Mouse (Mus musculus) ES-E14 (cell line): ENCODE measurements around the gene Rgl3.

ENCODE experiments used
- CHD2 ChIP-seq: IDR thresholded peaks from 2 replicates; pipeline ENCODE4 v1.6.1; 2014; ENCODE audit warnings: mild to moderate bottlenecking, low read depth, low read length, inconsistent platforms
- MAFK ChIP-seq: IDR thresholded peaks from 2 replicates; pipeline ENCODE4 v1.6.1; 2014; ENCODE audit warnings: mild to moderate bottlenecking, low read depth, low read length, inconsistent platforms; ENCODE audit not compliant: insufficient read depth
- ZC3H11A ChIP-seq: IDR thresholded peaks from 2 replicates; pipeline ENCODE4 v1.6.1; 2012; ENCODE audit warnings: low read depth, mild to moderate bottlenecking, inconsistent platforms, low read length, borderline replicate concordance
- ZNF384 ChIP-seq: IDR thresholded peaks from 2 replicates; pipeline ENCODE4 v1.6.1; 2012; ENCODE audit warnings: low read depth, low read length, inconsistent platforms

GRCm38 (mm10) chr9:21948790-21949189 is 40.5 kb downstream of the Rgl3 start:
- TF ChIP-seq CHD2 (no peak), ZC3H11A (no peak), ZNF384 (no peak), MAFK (no peak)
